Mouse (Mus musculus): ENCODE results near the gene Ganc. TPM values are rescaled to one million over a fixed set of nuclear protein-coding genes. Genes with fewer than 3 reads are reported as not detected.

The Ganc gene
- polyA plus RNA-seq, 1 experiment = not detected

DNA sequence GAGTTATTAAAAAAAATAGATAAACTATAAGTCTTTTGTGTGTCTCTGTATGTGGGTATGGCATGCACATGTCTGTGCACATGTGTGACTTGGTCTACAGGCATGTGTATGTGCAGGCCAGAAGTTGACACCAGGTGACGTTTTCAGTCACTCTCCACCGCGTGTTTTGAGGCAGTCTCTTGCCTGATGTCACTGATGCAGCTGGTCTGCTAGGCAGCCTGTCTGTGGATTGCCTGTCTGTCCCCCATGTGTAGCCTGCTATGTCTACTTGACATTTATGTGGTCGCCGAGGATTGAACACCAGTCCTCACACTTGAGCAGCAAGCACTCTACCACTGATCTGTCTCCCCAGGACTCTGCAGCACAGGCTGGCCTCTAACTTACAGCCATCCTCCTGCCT, 20.7 kb downstream of the Ganc start:
- H3K4me1 ChIP-seq (ENCODE audit: control insufficient read depth, insufficient read depth, low read length) = no peaks in the 10 kb centered on the region
- no peak overlapping the region for H3K27ac ChIP-seq (ENCODE audit: insufficient read depth, low read depth, low read length)
- TF ChIP-seq CTCF (IDR thresholded peaks at IDR 0.05; ENCODE audit: insufficient read depth, low read depth, low read length) (no peak), POLR2A (IDR thresholded peaks at IDR 0.05; ENCODE audit: insufficient read depth, low read depth, low read length) (no peak)
- WGBS = 88% methylated on average over 5 of the region's 5 CpGs
- no peak overlapping the region for H3K4me3 ChIP-seq (ENCODE audit: insufficient read depth, low read depth, low read length)

DNA sequence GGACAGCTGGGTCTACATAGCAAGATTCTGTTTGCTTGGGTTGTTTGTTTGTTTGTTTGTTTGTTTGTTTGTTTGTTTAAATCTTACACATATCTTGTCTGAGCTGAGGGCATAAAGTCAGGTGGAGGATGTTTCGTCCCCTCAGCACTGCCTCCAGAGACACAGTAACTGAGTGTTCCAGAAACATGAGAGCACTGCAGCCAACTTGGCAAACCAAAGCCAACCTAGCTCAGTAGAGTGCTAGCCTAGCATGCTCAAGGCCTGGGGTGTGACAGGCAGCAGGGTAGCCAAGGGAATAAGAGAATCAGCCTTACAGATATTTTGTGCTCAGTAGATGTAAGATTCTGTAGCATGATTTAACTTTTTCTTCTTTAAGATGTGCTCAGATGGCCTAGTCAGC, 40.8 kb downstream of the Ganc start:
- 97% methylated on average over 1 of the region's 1 CpGs for WGBS
- H3K4me1 ChIP-seq (ENCODE audit: control insufficient read depth, insufficient read depth, low read length) = no peaks in the 10 kb centered on the region
- TF ChIP-seq POLR2A (IDR thresholded peaks at IDR 0.05; ENCODE audit: insufficient read depth, low read depth, low read length) (no peak), CTCF (IDR thresholded peaks at IDR 0.05; ENCODE audit: insufficient read depth, low read depth, low read length) (no peak)

DNA sequence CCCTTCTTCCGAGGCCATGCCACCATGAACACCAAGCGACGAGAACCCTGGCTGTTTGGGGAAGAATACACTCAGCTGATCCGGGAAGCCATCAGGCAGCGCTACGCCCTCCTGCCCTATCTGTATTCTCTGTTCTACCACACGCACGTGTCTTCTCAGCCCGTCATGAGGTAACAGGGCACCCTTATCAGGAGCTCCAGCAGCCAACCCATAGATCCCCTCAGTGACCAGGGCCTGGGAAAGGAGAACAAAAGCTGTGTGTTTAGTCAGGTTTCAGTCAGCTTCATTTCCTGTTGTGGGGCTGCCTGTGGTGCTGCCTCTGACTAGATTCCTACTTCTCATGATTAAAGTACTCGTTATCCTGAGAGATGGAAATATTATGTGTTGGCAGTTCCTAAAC, 42.7 kb downstream of the Ganc start:
- Histone ChIP-seq H3K27ac (ENCODE audit: insufficient read depth, low read depth, low read length) (no peak overlapping the region), H3K4me1 (ENCODE audit: control insufficient read depth, insufficient read depth, low read length) (no peaks in the 10 kb centered on the region), H3K4me3 (ENCODE audit: insufficient read depth, low read depth, low read length) (no peak overlapping the region)
- 83% methylated on average over 10 of the region's 10 CpGs for WGBS
- no peak for TF ChIP-seq CTCF (IDR thresholded peaks at IDR 0.05; ENCODE audit: insufficient read depth, low read depth, low read length)
- no peak for TF ChIP-seq POLR2A (IDR thresholded peaks at IDR 0.05; ENCODE audit: insufficient read depth, low read depth, low read length)

More for the DNA sequence above, 40.8 kb downstream of the Ganc start:
- Histone ChIP-seq H3K27ac (ENCODE audit: insufficient read depth, low read depth, low read length) (no peak overlapping the region), H3K4me3 (ENCODE audit: insufficient read depth, low read depth, low read length) (no peak overlapping the region)

DNA sequence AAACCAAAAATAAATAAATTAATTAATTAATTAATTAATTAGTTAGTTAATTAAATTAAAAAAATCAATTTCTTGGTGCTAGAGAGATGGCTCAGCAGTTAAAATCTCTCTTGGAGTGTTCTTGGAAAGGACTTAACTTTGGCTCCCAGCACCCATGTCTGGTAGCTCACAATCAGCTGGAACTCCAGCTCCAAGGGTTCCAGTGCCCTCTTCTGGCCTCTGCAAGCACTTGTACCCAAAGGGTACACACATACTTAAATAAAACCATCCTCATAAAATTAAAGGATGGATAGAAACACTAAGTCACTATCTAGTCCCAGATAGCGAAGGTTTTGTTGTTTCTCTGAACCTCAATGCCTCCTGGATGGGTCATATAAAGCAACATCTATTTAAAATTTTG, 43.6 kb downstream of the Ganc start:
- Histone ChIP-seq H3K4me1 (ENCODE audit: control insufficient read depth, insufficient read depth, low read length) (no peaks in the 10 kb centered on the region), H3K27ac (ENCODE audit: insufficient read depth, low read depth, low read length) (no peak overlapping the region), H3K4me3 (ENCODE audit: insufficient read depth, low read depth, low read length) (no peak overlapping the region)
- TF ChIP-seq CTCF (IDR thresholded peaks at IDR 0.05; ENCODE audit: insufficient read depth, low read depth, low read length) = no peak
- no peak for TF ChIP-seq POLR2A (IDR thresholded peaks at IDR 0.05; ENCODE audit: insufficient read depth, low read depth, low read length)
- WGBS = 96% methylated on average over 1 of the region's 1 CpGs

DNA sequence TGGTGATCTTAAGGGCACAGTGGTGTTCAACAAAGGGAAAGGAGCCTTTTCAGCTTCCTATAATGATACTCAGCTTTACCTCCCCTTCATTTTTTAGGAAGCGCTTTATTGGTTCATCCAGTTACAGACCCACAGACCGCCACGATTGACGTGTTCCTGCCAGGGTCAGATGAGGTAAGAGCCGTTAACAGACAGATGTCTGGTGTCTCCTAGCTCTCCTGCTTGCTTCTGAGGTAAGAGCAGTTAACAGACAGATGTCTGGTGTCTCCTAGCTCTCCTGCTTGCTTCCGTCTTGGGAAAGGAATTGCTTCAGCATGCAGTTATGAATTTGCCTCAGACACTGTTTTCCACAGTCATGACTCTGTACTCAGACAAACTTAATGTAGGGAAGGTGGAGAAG, 47.0 kb downstream of the Ganc start:
- TF ChIP-seq CTCF (IDR thresholded peaks at IDR 0.05; ENCODE audit: insufficient read depth, low read depth, low read length) (no peak), POLR2A (IDR thresholded peaks at IDR 0.05; ENCODE audit: insufficient read depth, low read depth, low read length) (no peak)
- H3K4me1 ChIP-seq (ENCODE audit: control insufficient read depth, insufficient read depth, low read length) = no peaks in the 10 kb centered on the region
- no peak overlapping the region for H3K27ac ChIP-seq (ENCODE audit: insufficient read depth, low read depth, low read length)
- 67% methylated on average over 6 of the region's 6 CpGs for WGBS
- H3K4me3 ChIP-seq (ENCODE audit: insufficient read depth, low read depth, low read length) = no peak overlapping the region

DNA sequence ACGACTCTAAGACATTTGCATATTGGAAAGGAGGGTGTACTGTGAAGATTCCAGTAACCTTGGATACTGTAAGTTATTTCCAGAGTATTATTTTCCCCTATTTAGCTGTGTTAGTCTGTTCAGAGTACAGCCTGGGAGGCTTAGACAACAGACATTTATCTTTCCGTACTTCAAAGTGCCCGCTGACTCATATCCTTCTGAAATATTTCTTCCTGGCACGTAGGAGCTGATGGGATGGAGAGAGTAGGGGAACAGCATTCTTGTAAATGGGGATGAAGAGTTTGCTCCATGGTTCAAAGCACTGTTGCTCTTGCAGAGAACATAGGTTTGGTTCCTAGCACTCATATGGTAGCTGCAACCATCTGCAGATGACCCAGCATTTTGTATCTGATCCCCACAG, 48.9 kb downstream of the Ganc start:
- Histone ChIP-seq H3K27ac (ENCODE audit: insufficient read depth, low read depth, low read length) (no peak overlapping the region), H3K4me3 (ENCODE audit: insufficient read depth, low read depth, low read length) (no peak overlapping the region), H3K4me1 (ENCODE audit: control insufficient read depth, insufficient read depth, low read length) (no peaks in the 10 kb centered on the region)
- TF ChIP-seq POLR2A (IDR thresholded peaks at IDR 0.05; ENCODE audit: insufficient read depth, low read depth, low read length) (no peak), CTCF (IDR thresholded peaks at IDR 0.05; ENCODE audit: insufficient read depth, low read depth, low read length) (no peak)
- WGBS = 73% methylated on average over 4 of the region's 4 CpGs

DNA sequence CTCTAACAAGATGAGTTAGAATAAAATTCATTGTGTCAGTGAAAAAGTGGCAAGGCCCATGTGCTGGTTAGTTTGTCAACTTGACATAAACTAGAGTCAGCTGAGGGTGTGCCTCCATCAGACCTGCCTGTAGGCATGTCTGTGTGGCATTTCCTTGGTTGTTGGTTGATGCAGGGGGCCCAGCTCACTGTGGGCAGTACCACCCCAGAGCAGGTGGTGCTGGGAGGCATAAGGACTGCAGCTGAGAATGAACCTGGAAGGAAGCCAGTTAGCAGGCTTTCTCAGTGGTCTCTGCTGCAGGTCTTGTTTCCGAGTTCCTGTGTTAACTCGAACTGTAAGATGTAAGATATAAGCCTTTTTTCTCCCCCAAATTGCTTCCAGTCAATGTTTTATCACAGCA, 51.3 kb downstream of the Ganc start:
- 74% methylated on average over 2 of the region's 2 CpGs for WGBS
- TF ChIP-seq POLR2A (IDR thresholded peaks at IDR 0.05; ENCODE audit: insufficient read depth, low read depth, low read length) = no peak
- no peak for TF ChIP-seq CTCF (IDR thresholded peaks at IDR 0.05; ENCODE audit: insufficient read depth, low read depth, low read length)
- Histone ChIP-seq H3K27ac (ENCODE audit: insufficient read depth, low read depth, low read length) (no peak overlapping the region), H3K4me3 (ENCODE audit: insufficient read depth, low read depth, low read length) (no peak overlapping the region), H3K4me1 (ENCODE audit: control insufficient read depth, insufficient read depth, low read length) (no peaks in the 10 kb centered on the region)

DNA sequence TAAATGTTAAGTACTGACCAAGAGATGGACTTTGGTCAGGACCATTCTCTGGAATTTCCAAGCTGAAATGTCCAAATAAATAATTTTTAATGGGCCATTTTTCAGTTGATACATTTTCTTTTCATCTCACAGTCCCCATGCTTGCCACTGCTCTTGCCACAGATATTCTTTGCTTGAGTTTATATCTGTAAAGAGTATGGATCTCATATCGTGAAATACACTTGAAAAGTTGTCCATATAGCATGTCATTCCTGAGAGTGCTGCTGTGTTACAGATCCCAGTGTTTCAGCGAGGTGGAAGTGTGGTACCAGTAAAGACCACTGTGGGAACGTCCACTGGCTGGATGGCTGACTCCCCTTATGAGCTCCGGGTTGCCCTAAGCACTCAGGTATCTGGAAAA, 52.0 kb downstream of the Ganc start, which contains the start of gene Capn3:
TSS of gene Capn3 (plus strand) at position 301 of the 400 bp plus-strand sequence.
- Histone ChIP-seq H3K4me3 (ENCODE audit: insufficient read depth, low read depth, low read length) (no peak within 1 kb of the TSS), H3K27ac (ENCODE audit: insufficient read depth, low read depth, low read length) (no peak within 1 kb of the TSS), H3K4me1 (ENCODE audit: control insufficient read depth, insufficient read depth, low read length) (no peaks in the 10 kb centered on the region)
- WGBS = 82% methylated on average over 4 of the region's 4 CpGs
- TF ChIP-seq CTCF (IDR thresholded peaks at IDR 0.05; ENCODE audit: insufficient read depth, low read depth, low read length) (no peak), POLR2A (IDR thresholded peaks at IDR 0.05; ENCODE audit: insufficient read depth, low read depth, low read length) (no peak)

DNA sequence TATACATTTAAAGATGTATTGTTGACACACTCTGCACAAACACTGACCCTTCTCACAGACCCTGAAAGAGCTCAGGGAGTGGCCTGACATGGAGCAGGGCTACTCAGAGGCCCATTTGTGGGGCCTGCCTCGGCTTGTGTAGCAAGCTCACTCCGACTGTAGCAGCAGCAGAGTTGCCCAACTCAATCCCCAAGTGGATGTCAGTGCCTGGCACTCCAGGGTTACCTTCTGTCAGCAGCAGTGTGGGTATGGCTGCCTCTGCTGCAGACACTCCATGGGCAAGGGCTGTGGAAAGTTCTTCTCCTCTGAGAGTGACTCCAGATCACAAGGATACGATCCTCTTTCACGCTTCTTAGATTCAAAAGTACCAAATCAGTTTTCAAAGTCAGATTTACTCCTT, 56.5 kb downstream of the Ganc start:
- Histone ChIP-seq H3K4me3 (ENCODE audit: insufficient read depth, low read depth, low read length) (no peak overlapping the region), H3K27ac (ENCODE audit: insufficient read depth, low read depth, low read length) (no peak overlapping the region), H3K4me1 (ENCODE audit: control insufficient read depth, insufficient read depth, low read length) (no peaks in the 10 kb centered on the region)
- WGBS = 85% methylated on average over 4 of the region's 4 CpGs
- TF ChIP-seq CTCF (IDR thresholded peaks at IDR 0.05; ENCODE audit: insufficient read depth, low read depth, low read length) (no peak), POLR2A (IDR thresholded peaks at IDR 0.05; ENCODE audit: insufficient read depth, low read depth, low read length) (no peak)

DNA sequence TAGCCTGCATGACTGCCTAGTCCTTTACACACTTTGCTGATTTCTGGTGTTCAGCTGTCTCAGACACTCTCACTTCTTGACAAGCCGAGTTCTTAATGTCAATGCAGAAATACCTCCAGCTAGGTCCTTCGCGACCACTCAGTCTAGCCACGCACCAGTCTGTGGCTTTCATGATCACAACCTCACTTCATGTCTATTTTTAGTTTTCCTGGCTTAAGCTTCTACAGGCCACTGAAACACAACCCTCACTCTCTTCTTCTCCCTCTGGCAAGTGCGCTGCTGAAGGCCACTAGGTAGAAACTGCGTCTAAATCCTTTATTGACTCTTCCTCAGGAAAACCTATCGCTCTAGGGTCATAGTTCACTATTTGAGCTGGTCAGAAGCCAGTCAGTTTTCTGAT, 59.6 kb downstream of the Ganc start:
- Histone ChIP-seq H3K27ac (ENCODE audit: insufficient read depth, low read depth, low read length) (no peak overlapping the region), H3K4me1 (ENCODE audit: control insufficient read depth, insufficient read depth, low read length) (no peaks in the 10 kb centered on the region), H3K4me3 (ENCODE audit: insufficient read depth, low read depth, low read length) (no peak overlapping the region)
- WGBS = 85% methylated on average over 7 of the region's 7 CpGs
- TF ChIP-seq CTCF (IDR thresholded peaks at IDR 0.05; ENCODE audit: insufficient read depth, low read depth, low read length) (no peak), POLR2A (IDR thresholded peaks at IDR 0.05; ENCODE audit: insufficient read depth, low read depth, low read length) (no peak)

All from olfactory bulb, adult 2 months (tissue).